22 mouse cellular contexts compared by ENCODE assay signal in the genomic region with DNA sequence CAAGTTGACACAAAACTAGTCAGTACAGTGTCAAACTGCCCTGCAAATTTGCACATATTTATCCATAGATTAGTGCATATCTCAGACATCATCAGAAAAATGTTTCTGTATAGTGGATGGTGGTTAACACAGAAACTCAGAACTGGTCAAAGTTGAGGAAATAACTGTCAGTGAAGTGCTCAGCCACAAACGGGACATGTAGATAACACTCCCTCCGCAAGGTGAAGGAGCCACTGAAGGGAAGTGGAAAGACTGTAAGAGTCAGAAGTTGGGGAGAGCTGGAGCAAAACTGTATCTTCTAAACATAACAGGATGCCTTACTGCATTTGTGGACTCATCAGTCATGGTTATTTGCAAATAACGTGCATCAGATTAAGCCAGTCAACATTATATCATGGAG. TPM values are rescaled to one million over a fixed set of nuclear protein-coding genes. Genes with fewer than 3 reads are reported as not detected.
"Had no signal": no experiment of that assay in that cellular context is flagged by ENCODE, and none has a peak within 500 bp of the region (broad histone marks: within the 10 kb centered on the region; RNA-seq: fewer than 3 reads in every experiment).

No protein-coding gene starts in this region.

- H3K27ac ChIP-seq: kidney, postnatal 0 days; limb, embryonic 15.5 days; neural tube, embryonic 13.5 days had no signal

- H3K4me2 ChIP-seq: limb, embryonic 15.5 days; midbrain, embryonic 11.5 days; neural tube, embryonic 13.5 days had no signal

- H3K27me3 ChIP-seq: limb, embryonic 15.5 days; neural tube, embryonic 13.5 days had no signal

- H3K4me3 ChIP-seq: limb, embryonic 15.5 days; neural tube, embryonic 13.5 days had no signal

- ATAC-seq: midbrain, embryonic 16.5 days had no signal

- H3K4me1 ChIP-seq: limb, embryonic 15.5 days; neural tube, embryonic 13.5 days had no signal

- H3K36me3 ChIP-seq: limb, embryonic 15.5 days; neural tube, embryonic 13.5 days had no signal

- H3K9me3 ChIP-seq: limb, embryonic 15.5 days; neural tube, embryonic 13.5 days had no signal

- H3K9ac ChIP-seq: limb, embryonic 15.5 days; neural tube, embryonic 13.5 days had no signal

- DNase-seq: kidney, adult 11 months; kidney, adult 9 months; kidney, postnatal 36 days; layer of hippocampus, adult 9-11 months; layer of hippocampus, postnatal 36 days; lung, adult 18-20 months; retina, postnatal 1 day; right cerebral cortex, postnatal 25 days; thymus, postnatal 36 days had no signal

RNA-seq across cellular contexts. Expression of a gene that starts 19.5 kb away (rescaled TPM):
- total RNA-seq: layer of hippocampus, adult 18-20 months; layer of hippocampus, postnatal 36 days; left cerebral cortex, adult 8-10 months; left cerebral cortex, postnatal 25 days had no signal
- polyA plus RNA-seq: kidney, postnatal 0 days; limb, embryonic 11.5 days; limb, embryonic 15.5 days; lung, embryonic 16.5 days; midbrain, embryonic 11.5 days; midbrain, embryonic 16.5 days; neural tube, embryonic 13.5 days; small intestine, adult 2 months; stomach, embryonic 16.5 days; thymus, postnatal 0 days had no signal

RNA-seq across cellular contexts. Expression of a gene that starts 24.1 kb away (rescaled TPM):
- total RNA-seq: layer of hippocampus, adult 18-20 months; layer of hippocampus, postnatal 36 days; left cerebral cortex, adult 8-10 months; left cerebral cortex, postnatal 25 days had no signal
- polyA plus RNA-seq: kidney, postnatal 0 days; limb, embryonic 11.5 days; limb, embryonic 15.5 days; midbrain, embryonic 11.5 days; midbrain, embryonic 16.5 days; neural tube, embryonic 13.5 days had no signal
